Mouse (Mus musculus): ENCODE results near the gene Frmd4b.

DNA sequence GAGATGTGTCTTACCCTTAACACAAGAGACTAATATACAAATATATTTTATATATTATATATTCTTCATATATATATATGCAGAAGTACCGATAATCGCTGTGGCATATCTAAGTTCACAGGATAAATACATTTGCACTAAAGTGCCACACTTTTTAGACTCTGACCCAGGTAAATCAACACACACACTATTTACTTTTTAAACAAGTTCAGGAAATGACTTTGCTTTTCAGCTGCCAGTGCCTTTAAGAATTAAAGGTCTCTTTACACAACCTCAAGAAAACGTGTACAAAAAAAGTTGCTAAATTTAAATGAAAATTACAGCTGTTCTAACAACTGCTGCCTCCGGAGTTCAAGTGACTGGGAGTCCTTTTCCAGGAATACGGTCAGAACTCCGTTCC is 264.0 kb downstream of the Frmd4b start:
- TF ChIP-seq CTCF (IDR thresholded peaks at IDR 0.05; ENCODE audit: insufficient read depth, low read length) (no peak), POLR2A (IDR thresholded peaks at IDR 0.05; ENCODE audit: borderline replicate concordance, extremely low read depth, low read depth, low read length) (no peak)
